Mouse (Mus musculus): ENCODE measurements around the gene Slc24a5.

- TF ChIP-seq CTCF (IDR thresholded peaks at IDR 0.05; ENCODE audit: low read depth) (no peak), EP300 (IDR thresholded peaks at IDR 0.05; ENCODE audit: low read depth) (peak; percentile 28; the same call in 1 of the 2 replicates)
Measured at GRCm38 (mm10) chr2:125123477-125123852, 55.5 kb downstream of the Slc24a5 start, which contains the start of gene Myef2.
